Mouse (Mus musculus) left cerebral cortex, postnatal 25 days (tissue): ENCODE measurements around the gene Gphb5. TPM values are rescaled to one million over a fixed set of nuclear protein-coding genes. Genes with fewer than 3 reads are reported as not detected.

Experiments used
- total RNA-seq, 2 experiments: library from RNA; stranded (reverse); gene quantifications; 2 replicates each; pipeline ENCODE4 v1.2.3; 2021

The Gphb5 gene
- total RNA-seq, 2 experiments from 2014 or later = not detected

Other genes starting within 250 kb of the Gphb5 start
- gene Kcnh5, start 239.4 kb downstream of the Gphb5 start, total RNA-seq = 10 to 100 TPM; 85.4 to 90.0 TPM
- 1 to 10 TPM; 3.6 to 4.6 TPM for gene Rhoj, start 108.5 kb downstream of the Gphb5 start, total RNA-seq
- gene Ppp2r5e, start 179.5 kb upstream of the Gphb5 start, total RNA-seq = 10 to 100 TPM; 77.2 to 78.7 TPM